Mouse (Mus musculus) midbrain, embryonic 10.5 days (tissue): ENCODE data around the gene Rps18. TPM values are rescaled to one million over a fixed set of nuclear protein-coding genes. Genes with fewer than 3 reads are reported as not detected.

Experiments
- DNase-seq: peaks from one replicate; pipeline ENCODE4 v3.0.0-alpha.2; 2017; ENCODE audit warnings: low spot score
- H3K27ac ChIP-seq: fragments of 300-500 bp; sonication (generic); replicated peaks from 2 replicates; pipeline ENCODE4 v1.5.1; 2016; ENCODE audit warnings: mild to moderate bottlenecking
- H3K27me3 ChIP-seq: fragments of 300-500 bp; sonication (generic); 2 replicates; pipeline ENCODE4 v1.6.1; 2016; ENCODE audit warnings: low read depth, mild to moderate bottlenecking; ENCODE audit not compliant: poor library complexity, severe bottlenecking
- H3K36me3 ChIP-seq: fragments of 300-500 bp; sonication (generic); 2 replicates; pipeline ENCODE4 v1.6.1; 2016; ENCODE audit warnings: mild to moderate bottlenecking, moderate library complexity
- H3K4me1 ChIP-seq: fragments of 300-500 bp; sonication (generic); 2 replicates; pipeline ENCODE4 v1.6.1; 2016
- H3K4me3 ChIP-seq: fragments of 300-500 bp; sonication (generic); 2 replicates; pipeline ENCODE4 v1.5.1; 2016; ENCODE audit warnings: mild to moderate bottlenecking, moderate library complexity
- H3K9me3 ChIP-seq: fragments of 300-500 bp; sonication (generic); replicated peaks from 2 replicates; pipeline ENCODE4 v1.6.1; 2016; ENCODE audit warnings: mild to moderate bottlenecking
- WGBS: fragments of 180-500 bp; shearing (Covaris S2); methylation state at CpG from one replicate; pipeline ENCODE4 v1.1.7; 2016; 5-methylcytosine and 5-hydroxymethylcytosine counted together
- polyA plus RNA-seq: library from polyadenylated mRNA; unstranded; fragments of >200 nt; fragmentation: Nextera tagmentation; extraction: Ambion mirVana; gene quantifications from 2 replicates; pipeline ENCODE4 v1.2.1, GENCODE M21; 2016

The Rps18 gene
- polyA plus RNA-seq, 1 experiment from 2014 or later = 1,576 TPM

DNA sequence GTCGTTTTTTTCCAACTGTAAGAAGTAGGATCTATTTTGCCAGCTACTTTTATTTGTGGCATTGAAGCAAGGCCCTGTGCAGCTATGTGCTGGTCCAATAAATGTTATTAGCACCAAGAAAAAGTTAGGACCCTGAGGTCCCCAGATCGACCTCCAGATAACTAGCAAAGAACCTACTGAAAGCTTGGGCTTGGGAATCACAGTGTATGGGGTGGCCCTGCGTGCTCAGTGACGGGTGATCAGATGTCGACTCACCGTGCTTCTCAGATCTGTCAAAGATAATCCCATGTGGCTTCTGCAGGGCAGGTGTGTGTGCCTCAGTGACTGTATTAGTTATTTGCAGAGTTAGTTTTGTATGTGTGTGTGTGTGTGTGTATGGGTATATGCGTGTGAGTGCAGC, 34.4 kb downstream of the Rps18 start:
- Histone ChIP-seq H3K27me3 (peaks cover 18% of the 10 kb centered on the region), H3K4me1 (peaks cover 49% of the 10 kb centered on the region), H3K36me3 (peaks cover 34% of the 10 kb centered on the region), H3K27ac (no peak overlapping the region), H3K4me3 (peak overlapping the region; percentile 74; the same call in 1 of the 2 replicates), H3K9me3 (no peaks in the 10 kb centered on the region)
- WGBS = 90% methylated on average over 7 of the region's 7 CpGs
- DNase-seq = no peak

DNA sequence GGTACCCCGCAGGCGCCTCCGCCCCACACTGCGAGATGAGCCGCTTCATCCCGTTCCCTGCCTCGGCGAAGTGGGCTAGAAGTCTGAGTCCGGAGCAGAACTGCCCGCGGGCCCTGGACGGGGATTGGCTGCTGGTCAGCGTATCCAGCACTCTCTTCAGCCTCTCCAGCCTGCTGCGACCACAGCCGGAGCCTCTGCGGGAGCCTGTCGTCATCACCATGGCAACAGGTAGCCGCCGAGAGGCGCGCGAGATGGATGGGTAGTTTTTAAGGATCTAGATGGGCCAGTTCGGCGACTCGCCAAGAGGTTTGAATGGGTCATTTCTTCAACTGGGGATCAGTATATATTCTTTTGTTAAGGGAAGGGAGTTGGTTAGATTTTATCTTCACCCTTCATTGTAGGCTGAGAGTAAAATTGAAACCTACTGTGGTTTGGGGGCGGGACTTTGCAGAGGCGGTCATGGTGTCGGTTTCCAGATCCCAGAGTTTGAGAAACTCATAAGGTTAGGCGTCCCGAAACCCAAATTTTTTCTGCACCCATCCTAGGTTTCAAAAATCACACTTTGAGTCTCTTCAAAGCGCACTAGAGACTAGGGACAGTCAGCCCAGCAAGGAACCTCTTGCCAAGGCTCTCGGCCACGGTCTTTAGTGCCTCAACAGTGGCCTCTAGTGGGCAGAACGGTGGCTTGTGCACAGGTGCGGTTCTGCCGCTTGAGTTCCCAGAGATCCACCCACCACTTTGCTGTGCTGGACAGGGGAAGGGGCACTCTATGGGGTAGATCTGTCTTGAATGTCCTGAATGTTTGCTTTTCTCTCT, 35.3 kb downstream of the Rps18 start:
- Histone ChIP-seq H3K9me3 (no peaks in the 10 kb centered on the region), H3K27me3 (peaks cover 18% of the 10 kb centered on the region), H3K36me3 (peaks cover 25% of the 10 kb centered on the region), H3K27ac (peak overlapping the region; percentile 83), H3K4me1 (peaks cover 50% of the 10 kb centered on the region), H3K4me3 (peak overlapping the region; percentile 74)
- WGBS = under 1% methylated on average over 36 of the region's 36 CpGs
- DNase-seq = peak; percentile 88

DNA sequence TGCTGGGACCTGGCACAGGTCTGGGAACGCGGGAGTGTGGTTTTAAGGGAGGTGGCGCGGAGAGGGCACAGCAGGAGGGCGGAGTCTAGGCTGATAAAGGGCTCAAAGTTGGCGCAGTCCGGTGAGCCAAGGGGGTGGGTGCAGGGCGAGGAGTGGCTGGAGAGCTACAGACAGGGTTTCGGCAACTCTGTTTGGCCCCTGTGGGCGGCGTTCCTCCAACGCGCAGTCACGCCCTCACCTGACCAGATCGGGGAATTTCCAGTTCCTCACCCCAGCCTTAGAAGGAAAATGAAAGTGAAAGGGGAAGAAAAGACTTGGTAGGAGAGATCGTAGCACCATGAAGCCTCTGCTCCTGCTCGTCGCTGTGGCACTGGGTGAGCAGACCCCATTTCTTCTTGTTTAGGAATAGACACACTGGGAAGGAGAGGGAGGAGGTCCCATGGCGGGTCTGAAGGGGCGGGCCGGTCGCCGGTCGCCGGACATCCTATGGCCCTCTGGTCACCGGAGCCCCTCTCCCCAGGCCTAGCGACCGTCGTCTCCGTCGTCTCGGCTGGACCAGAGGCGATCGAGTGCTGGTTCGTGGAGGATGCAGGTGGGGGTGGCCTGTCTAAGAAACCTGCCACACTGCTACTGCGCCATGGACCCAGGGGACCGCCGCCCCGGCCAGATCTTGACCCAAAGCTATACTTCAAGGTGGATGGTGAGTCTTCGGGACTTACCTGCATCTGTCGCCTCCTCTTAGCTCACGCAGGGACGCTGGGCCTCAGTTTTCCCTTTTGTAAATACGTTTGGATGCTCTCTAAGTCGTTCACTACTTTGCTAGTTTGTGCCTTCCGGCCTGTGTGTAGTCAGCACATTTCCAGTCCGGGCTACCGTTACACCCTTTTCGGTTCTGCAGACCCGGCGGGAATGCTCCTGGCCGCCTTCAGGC, 36.2 kb downstream of the Rps18 start:
- peak overlapping the region; percentile 83 for H3K27ac ChIP-seq

DNA sequence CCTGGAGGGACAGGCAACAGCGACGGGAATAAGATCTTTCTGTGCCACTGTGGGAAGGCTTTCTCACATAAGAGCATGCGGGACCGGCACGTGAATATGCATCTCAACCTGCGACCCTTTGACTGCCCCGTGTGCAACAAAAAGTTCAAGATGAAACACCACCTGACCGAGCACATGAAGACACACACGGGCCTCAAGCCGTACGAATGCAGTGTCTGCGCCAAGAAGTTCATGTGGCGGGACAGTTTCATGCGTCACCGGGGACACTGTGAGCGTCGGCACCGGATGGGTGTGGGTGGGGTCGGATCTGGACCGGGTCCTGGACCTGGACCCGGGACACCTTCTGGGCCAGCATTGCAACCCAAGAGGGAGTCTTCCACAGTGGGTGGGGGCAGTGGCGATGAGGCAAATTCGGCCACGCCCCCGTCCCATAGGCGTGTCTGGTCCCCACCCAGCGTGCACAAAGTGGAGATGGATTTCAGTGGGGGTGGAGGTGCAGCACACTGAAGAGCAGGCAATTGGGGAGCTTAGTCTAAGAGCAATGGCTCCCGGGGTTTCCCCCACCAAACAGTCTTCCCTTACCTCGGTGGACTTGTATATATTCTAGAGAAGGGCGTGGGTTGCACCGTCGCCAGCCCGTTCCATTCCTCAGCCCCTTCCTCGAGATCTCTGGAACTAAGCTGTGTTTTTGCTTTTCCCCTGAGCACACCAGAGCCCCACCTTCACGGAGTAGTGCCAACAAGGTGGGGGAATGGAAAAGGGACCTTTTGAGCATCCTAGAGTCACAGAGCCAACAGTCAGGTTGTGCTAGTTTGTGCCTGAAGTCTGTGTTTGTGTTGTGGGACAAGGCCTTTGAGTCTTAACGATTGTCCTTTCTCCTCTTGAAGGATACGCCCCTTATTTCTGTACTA, 37.3 kb downstream of the Rps18 start:
- Histone ChIP-seq H3K27ac (no peak overlapping the region), H3K4me3 (peak overlapping the region; percentile 74), H3K4me1 (peaks cover 67% of the 10 kb centered on the region), H3K36me3 (peaks cover 35% of the 10 kb centered on the region), H3K9me3 (no peaks in the 10 kb centered on the region), H3K27me3 (peaks cover 18% of the 10 kb centered on the region)
- 63% methylated on average over 37 of the region's 37 CpGs for WGBS
- no peak for DNase-seq

More for the DNA sequence above, 36.2 kb downstream of the Rps18 start:
- peaks cover 24% of the 10 kb centered on the region for H3K36me3 ChIP-seq
- H3K9me3 ChIP-seq = no peaks in the 10 kb centered on the region
- peak overlapping the region; percentile 74 for H3K4me3 ChIP-seq
- WGBS = under 1% methylated on average over 52 of the region's 52 CpGs
- peaks cover 18% of the 10 kb centered on the region for H3K27me3 ChIP-seq
- DNase-seq = peak; percentile 48
- peaks cover 59% of the 10 kb centered on the region for H3K4me1 ChIP-seq

DNA sequence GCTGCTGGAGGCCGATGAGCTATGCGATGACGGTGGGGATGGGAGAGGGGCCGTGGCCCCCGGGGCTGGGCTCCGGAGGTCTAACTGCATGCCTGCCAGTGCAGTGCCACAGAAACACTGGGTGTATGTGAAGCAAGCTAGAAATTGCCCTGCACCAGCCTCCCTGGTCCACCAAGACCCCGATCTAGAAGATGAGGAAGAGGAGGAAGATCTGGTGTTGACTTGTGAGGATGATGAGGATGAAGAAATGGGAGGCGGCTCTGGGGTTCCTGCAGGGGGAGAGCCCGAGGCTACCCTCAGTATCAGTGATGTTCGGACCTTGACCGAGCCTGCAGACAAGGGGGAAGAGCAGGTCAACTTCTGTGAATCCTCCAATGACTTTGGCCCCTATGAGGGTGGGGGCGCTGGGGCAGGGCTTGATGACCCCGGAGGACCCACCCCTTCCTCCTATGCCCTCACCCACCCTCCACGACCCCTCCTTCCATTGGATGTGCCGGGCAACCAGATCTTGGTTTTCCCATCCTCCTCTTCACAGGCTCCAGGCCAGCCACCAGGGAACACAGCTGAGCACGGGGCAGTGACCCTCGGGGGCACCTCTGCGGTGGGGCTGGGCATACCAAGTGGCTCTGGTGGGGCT, 38.0 kb downstream of the Rps18 start:
- no peak for DNase-seq
- 82% methylated on average over 18 of the region's 18 CpGs for WGBS
- 0 out of 2 replicates have a peak overlapping the region, but pooled peaks have one; percentile 13 for H3K27ac ChIP-seq
- peaks cover 67% of the 10 kb centered on the region for H3K4me1 ChIP-seq
- H3K36me3 ChIP-seq = peaks cover 42% of the 10 kb centered on the region
- H3K27me3 ChIP-seq = peaks cover 18% of the 10 kb centered on the region
- peak overlapping the region; percentile 74 for H3K4me3 ChIP-seq
- H3K9me3 ChIP-seq = no peaks in the 10 kb centered on the region

DNA sequence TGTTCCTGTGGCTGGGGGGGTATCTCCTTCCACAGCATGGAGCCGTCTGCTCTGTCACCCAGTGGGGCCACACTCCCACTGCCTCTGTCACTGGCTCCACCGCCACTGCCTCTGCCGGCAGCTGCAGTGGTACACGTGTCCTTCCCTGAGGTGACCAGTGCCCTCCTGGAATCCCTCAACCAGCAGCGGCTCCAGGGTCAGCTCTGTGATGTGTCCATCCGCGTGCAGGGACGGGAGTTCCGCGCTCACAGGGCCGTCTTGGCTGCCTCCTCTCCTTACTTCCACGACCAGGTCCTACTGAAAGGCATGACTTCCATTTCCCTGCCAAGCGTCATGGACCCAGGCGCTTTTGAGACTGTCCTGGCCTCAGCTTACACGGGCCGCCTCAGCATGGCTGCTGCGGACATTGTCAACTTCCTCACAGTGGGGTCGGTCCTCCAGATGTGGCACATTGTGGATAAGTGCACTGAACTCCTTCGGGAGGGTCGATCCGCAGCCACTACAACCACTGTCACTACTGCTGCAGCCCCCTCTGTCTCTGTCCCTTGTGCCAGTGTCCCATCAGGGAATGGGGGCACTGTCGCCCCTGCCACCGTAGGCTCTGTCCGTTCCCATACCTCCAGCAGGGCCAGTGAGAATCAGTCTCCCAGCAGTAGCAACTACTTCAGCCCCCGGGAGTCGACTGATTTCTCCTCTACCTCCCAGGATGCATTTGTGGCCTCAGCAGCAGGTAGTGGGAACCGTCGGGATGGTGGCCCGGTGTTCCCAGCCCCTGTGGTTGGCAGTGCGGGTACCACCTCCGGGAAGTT, 38.8 kb downstream of the Rps18 start:
- H3K27me3 ChIP-seq = peaks cover 18% of the 10 kb centered on the region
- WGBS = 75% methylated on average over 31 of the region's 31 CpGs
- no peak for DNase-seq
- H3K36me3 ChIP-seq = peaks cover 50% of the 10 kb centered on the region
- H3K9me3 ChIP-seq = no peaks in the 10 kb centered on the region
- H3K4me3 ChIP-seq = peak overlapping the region; percentile 74
- peaks cover 70% of the 10 kb centered on the region for H3K4me1 ChIP-seq
- 0 out of 2 replicates have a peak overlapping the region, but pooled peaks have one; percentile 97 for H3K27ac ChIP-seq

DNA sequence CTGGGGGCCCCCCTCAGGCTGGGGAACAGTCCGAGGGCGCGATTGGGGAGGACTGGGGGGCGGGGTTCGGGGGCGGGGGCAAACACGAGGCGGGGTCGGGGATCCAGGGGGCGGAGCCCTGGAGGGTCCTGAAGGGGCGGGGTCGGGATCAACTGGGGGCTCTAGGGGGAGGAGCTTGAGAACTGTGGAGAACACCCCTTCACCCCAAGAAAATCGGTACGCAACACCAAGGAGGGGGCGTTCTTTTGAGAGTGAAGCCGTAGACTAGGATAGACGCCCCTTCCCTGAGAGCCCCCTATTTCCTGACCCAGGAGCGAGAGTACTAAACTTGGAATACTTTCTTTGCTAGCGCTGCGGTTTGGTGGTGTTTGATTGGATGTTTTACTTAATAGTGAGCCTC, 39.5 kb downstream of the Rps18 start:
- H3K27me3 ChIP-seq = peaks cover 18% of the 10 kb centered on the region
- peak overlapping the region; percentile 97 for H3K27ac ChIP-seq
- DNase-seq = no peak
- H3K9me3 ChIP-seq = no peaks in the 10 kb centered on the region
- H3K36me3 ChIP-seq = peaks cover 57% of the 10 kb centered on the region
- H3K4me3 ChIP-seq = peak overlapping the region; percentile 74
- peaks cover 76% of the 10 kb centered on the region for H3K4me1 ChIP-seq
- 2% methylated on average over 18 of the region's 20 CpGs for WGBS

DNA sequence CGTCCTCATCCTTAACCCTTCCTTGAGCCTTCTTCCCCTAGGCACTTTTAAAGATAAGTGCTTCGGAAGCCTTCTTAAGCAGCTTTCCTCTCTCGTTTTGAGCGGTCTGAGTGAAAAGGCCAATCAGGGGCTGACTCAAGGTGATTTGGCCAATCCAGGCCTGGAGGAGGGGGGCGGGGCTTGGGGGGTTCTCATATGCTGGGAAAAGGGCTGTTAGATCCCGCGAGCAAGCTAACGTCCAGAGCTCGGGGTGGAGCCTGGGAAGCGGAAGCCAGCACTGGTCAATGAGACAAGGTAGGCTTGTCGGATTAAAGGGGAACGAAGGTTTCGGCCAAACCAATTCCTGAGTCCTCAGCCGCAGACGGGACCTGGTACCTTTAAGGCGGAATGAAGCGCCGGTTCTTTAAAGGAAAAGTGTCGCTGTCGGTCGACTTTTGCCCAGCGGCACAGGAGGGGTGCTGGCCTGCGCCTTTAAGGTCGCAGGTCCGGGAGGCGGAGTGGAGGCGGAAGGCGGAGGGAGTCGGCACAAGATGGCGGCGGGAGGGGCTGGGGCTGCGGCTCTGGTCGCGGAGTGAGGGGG, 40.0 kb downstream of the Rps18 start, which contains the start of the genes Tapbp and Zbtb22:
Gene Tapbp, plus strand, starts transcription at position 229 of the 580 bp plus-strand sequence.
Gene Zbtb22, plus strand, starts transcription at position 234 of the 580 bp plus-strand sequence.
- Histone ChIP-seq H3K36me3 (peaks cover 62% of the 10 kb centered on the region), H3K9me3 (no peaks in the 10 kb centered on the region), H3K4me3 (peak within 1 kb of the TSS; percentile 74), H3K4me1 (peaks cover 74% of the 10 kb centered on the region), H3K27me3 (peaks cover 18% of the 10 kb centered on the region), H3K27ac (peak within 1 kb of the TSS; percentile 97)
- DNase-seq = peak; percentile 98
- WGBS = under 1% methylated on average over 34 of the region's 34 CpGs

DNA sequence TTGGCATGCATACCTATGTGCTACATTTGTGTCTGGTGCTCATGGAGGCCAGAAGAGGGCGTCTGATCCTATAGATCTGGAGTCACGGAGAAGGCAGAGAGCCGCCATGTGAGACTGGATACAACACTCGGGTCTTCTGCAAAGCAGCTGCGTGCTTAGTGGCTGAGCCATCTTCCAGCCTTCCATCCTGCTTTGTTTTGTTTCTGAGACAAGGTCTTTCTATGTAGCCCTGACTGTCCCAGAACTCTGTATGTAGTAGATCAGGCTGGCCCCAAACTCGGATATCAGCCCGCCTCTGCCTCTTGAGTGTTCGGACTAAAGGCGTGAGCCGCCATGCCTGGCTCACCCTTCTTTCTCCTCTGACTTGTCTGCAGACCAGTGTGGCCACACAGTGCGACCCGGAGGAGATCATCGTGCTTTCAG, 40.8 kb downstream of the Rps18 start:
- no peak for DNase-seq
- H3K27ac ChIP-seq = no peak overlapping the region
- H3K27me3 ChIP-seq = peaks cover 18% of the 10 kb centered on the region
- peaks cover 74% of the 10 kb centered on the region for H3K4me1 ChIP-seq
- H3K4me3 ChIP-seq = peak overlapping the region; percentile 74
- H3K9me3 ChIP-seq = no peaks in the 10 kb centered on the region
- 74% methylated on average over 13 of the region's 13 CpGs for WGBS
- H3K36me3 ChIP-seq = peaks cover 67% of the 10 kb centered on the region

DNA sequence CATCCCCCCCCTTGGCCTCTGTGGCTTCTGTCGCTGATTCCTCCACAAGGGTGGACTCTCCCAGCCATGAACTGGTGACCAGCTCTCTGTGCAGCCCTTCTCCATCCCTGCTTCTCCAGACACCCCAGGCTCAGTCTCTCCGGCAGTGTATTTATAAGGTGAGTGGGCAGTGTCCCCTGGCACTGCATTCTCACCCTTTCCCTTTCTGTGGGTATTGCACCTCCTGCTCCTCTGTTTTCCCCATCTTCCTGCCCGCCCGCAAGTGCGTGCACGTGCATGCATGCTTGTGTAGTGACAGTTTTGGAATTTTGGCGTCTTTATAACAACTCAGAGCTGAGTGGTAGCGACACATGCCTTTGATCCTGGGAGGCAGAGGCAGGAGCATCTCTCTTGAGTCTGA, 41.9 kb downstream of the Rps18 start:
- H3K9me3 ChIP-seq = no peaks in the 10 kb centered on the region
- H3K27me3 ChIP-seq = peaks cover 17% of the 10 kb centered on the region
- WGBS = 97% methylated on average over 8 of the region's 8 CpGs
- DNase-seq = no peak
- no peak overlapping the region for H3K27ac ChIP-seq
- H3K4me3 ChIP-seq = peak overlapping the region; percentile 21
- H3K36me3 ChIP-seq = peaks cover 67% of the 10 kb centered on the region
- peaks cover 66% of the 10 kb centered on the region for H3K4me1 ChIP-seq
